Comparison of ENCODE assay signal across 8 mouse cellular contexts in the genomic region with DNA sequence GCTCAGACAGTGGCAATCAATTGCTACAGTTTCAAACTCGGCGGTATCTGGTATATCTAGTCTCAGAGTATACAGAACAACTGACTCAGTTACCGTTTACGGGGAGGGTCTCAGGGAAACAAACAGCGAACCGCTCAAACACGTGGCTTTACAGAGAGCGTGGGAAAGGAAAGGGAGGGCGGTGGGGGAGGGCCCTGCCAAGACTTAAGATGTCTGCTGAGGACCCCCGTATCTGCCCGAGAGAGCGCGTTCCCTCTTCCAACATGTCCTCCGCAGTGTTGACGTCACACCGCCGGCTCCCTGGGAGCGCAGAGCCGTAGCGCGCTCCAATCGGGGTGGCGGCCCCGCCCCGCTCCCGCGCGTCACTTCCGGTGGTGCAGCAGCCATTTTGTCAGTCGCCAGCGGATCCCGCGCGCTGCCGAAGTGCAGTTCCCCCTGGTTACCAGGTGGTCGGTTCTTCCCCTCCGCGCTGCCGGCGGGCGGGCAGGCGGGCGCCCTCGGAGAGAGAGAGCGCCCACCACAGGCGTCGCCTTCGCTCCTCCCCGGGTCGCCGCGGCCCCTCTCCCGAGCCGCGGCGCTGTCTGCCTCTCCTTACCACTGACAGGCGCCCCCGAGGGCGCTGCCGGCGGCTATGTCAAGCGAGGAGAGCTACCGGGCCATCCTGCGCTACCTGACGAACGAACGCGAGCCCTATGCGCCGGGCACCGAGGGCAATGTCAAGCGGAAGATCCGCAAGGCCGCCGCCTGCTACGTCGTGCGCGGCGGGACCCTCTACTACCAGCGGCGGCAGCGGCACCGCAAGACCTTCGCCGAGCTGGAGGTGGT. TPM values are rescaled to one million over a fixed set of nuclear protein-coding genes. Genes with fewer than 3 reads are reported as not detected.
DNase-seq lines count a peak whose midpoint lies in the region; ATAC-seq lines count a peak whose summit lies in the region.

A gene (plus strand): TSS at position 453 of the 825 bp plus-strand sequence.

- no peaks in the 10 kb centered on the region for H3K9me3 ChIP-seq in heart, embryonic 14.5 days (ENCODE audit: control insufficient read depth, low read length)
- H3K9me3 ChIP-seq in liver, embryonic 13.5 days (replicated peaks) = no peaks in the 10 kb centered on the region
- H3K9me3 ChIP-seq in stomach, embryonic 16.5 days (replicated peaks; ENCODE audit: control insufficient read depth, low read length) = no peaks in the 10 kb centered on the region

- H3K27ac ChIP-seq in heart, embryonic 14.5 days (replicated peaks in 1 of 2; ENCODE audit: control insufficient read depth in 1 of 2, insufficient read depth in 1 of 2, low read depth in 2 of 2, low read length in 2 of 2) = peak within 1 kb of the TSS; percentile 72 to 89
- peak within 1 kb of the TSS; percentile 95 for H3K27ac ChIP-seq in liver, embryonic 13.5 days
- H3K27ac ChIP-seq in stomach, embryonic 16.5 days (ENCODE audit: low read length) = peak within 1 kb of the TSS; percentile 90

- peak within 1 kb of the TSS; percentile 94 for H3K9ac ChIP-seq in heart, embryonic 14.5 days (ENCODE audit: low read length)
- H3K9ac ChIP-seq in liver, embryonic 13.5 days = peak within 1 kb of the TSS; percentile 100
- H3K9ac ChIP-seq in stomach, embryonic 16.5 days (ENCODE audit: low read length) = peak within 1 kb of the TSS; percentile 97

- peak; percentile 83 for ATAC-seq in CD4-positive, CD25-positive, alpha-beta regulatory T cell, adult 4 months
- peak; percentile 96 for ATAC-seq in heart, embryonic 14.5 days (ENCODE audit: insufficient number of reproducible peaks, insufficient read depth, low FRiP score, low read depth)
- peak; percentile 90 for ATAC-seq in liver, embryonic 13.5 days (ENCODE audit: low read depth)
- ATAC-seq in stomach, embryonic 16.5 days (ENCODE audit: insufficient read depth, low FRiP score) = peak; percentile 97

- peak; percentile 95 for DNase-seq in c-Kit-negative CD71-positive TER-119-positive erythroid progenitor cells, embryonic 14.5 days (ENCODE audit: low read depth, low spot score)
- peak; percentile 94 for DNase-seq in fibroblast of lung, adult 2 months (ENCODE audit: low read depth)
- DNase-seq in kidney, postnatal 14 days = peak; percentile 99
- peak; percentile 98 for DNase-seq in liver, embryonic 13.5 days
- DNase-seq in neural tube, embryonic 10.5 days (ENCODE audit: extremely low spot score, low spot score) = peak; percentile 99

- H3K4me3 ChIP-seq in heart, embryonic 14.5 days (ENCODE audit: control insufficient read depth in 1 of 2, insufficient read depth in 1 of 2, low read depth in 1 of 2, low read length in 2 of 2) = peak within 1 kb of the TSS; percentile 81 to 96
- H3K4me3 ChIP-seq in liver, embryonic 13.5 days (replicated peaks) = peak within 1 kb of the TSS; percentile 100
- peak within 1 kb of the TSS; percentile 99 for H3K4me3 ChIP-seq in stomach, embryonic 16.5 days (replicated peaks; ENCODE audit: low read length)

- H3K27me3 ChIP-seq in heart, embryonic 14.5 days (ENCODE audit: control insufficient read depth, insufficient read depth, low read length) = no peaks in the 10 kb centered on the region
- no peaks in the 10 kb centered on the region for H3K27me3 ChIP-seq in liver, embryonic 13.5 days
- no peaks in the 10 kb centered on the region for H3K27me3 ChIP-seq in stomach, embryonic 16.5 days (ENCODE audit: control insufficient read depth, insufficient read depth, low read length)

- WGBS in heart, embryonic 14.5 days = under 1% methylated on average over 85 of the region's 86 CpGs
- WGBS in liver, embryonic 13.5 days (ENCODE audit: insufficient replicate concordance) = under 1% methylated on average over 79 of the region's 86 CpGs
- WGBS in stomach, embryonic 16.5 days = under 1% methylated on average over 81 of the region's 86 CpGs

- H3K4me2 ChIP-seq in heart, embryonic 14.5 days (ENCODE audit: low read length) = peak within 1 kb of the TSS; percentile 73
- H3K4me2 ChIP-seq in liver, embryonic 13.5 days = peak within 1 kb of the TSS; percentile 90
- H3K4me2 ChIP-seq in stomach, embryonic 16.5 days (ENCODE audit: low read depth, low read length) = peak within 1 kb of the TSS; percentile 85

- peaks cover 0 to 17% of the 10 kb centered on the region in 2 experiments; a peak in 2 of 4 replicates for H3K4me1 ChIP-seq in heart, embryonic 14.5 days (ENCODE audit: control insufficient read depth in 2 of 2, insufficient read depth in 2 of 2, low read length in 2 of 2)
- H3K4me1 ChIP-seq in liver, embryonic 13.5 days (replicated peaks) = peaks cover 67% of the 10 kb centered on the region
- peaks cover 26% of the 10 kb centered on the region for H3K4me1 ChIP-seq in stomach, embryonic 16.5 days (ENCODE audit: control insufficient read depth, insufficient read depth, low read length)

- peaks cover 46% of the 10 kb centered on the region for H3K36me3 ChIP-seq in heart, embryonic 14.5 days (ENCODE audit: control insufficient read depth, insufficient read depth, low read length)
- peaks cover 53% of the 10 kb centered on the region for H3K36me3 ChIP-seq in liver, embryonic 13.5 days
- H3K36me3 ChIP-seq in stomach, embryonic 16.5 days (ENCODE audit: control insufficient read depth, insufficient read depth, low read length) = peaks cover 19% of the 10 kb centered on the region

RNA-seq across cellular contexts. Expression of the gene that starts here (rescaled TPM):
- polyA plus RNA-seq in CD4-positive, CD25-positive, alpha-beta regulatory T cell, adult 4 months (2017; shearing (Covaris generic)) = 10 to 100 TPM; 30.3 to 37.4 TPM
- polyA plus RNA-seq in heart, embryonic 14.5 days (2014; fragmentation: Nextera tagmentation; extraction: Ambion mirVana) = 12.6 and 13.8 TPM in 2 replicates
- polyA plus RNA-seq in liver, embryonic 13.5 days (2015; fragmentation: Nextera tagmentation; extraction: Ambion mirVana) = 10.9 and 13.1 TPM in 2 replicates
- 14.8 and 15.8 TPM in 2 replicates for polyA plus RNA-seq in stomach, embryonic 16.5 days (2015; fragmentation: Nextera tagmentation; extraction: Ambion mirVana)

Comparison
In these comparisons a context has a peak if more than half of its experiments do, and no peak if none do; other contexts are left out.
1. Peak in every context shown above with its lines: DNase-seq, ATAC-seq, H3K4me3 ChIP-seq and H3K27ac ChIP-seq.